Mouse (Mus musculus) heart, adult 2 months (tissue): ENCODE results near the gene Zfp282. TPM values are rescaled to one million over a fixed set of nuclear protein-coding genes. Genes with fewer than 3 reads are reported as not detected.

Experiments
- DNase-seq, 2 experiments: peaks; one replicate each; pipeline ENCODE4 v3.0.0; 2021
- H3K27ac ChIP-seq: fragments of 200-600 bp; 2 replicates; pipeline ENCODE4 v1.8.1; 2022
- H3K27me3 ChIP-seq: fragments of 200-500 bp; 2 replicates; pipeline ENCODE4 v1.6.1; 2012; ENCODE audit warnings: mild to moderate bottlenecking, low read length, inconsistent platforms, mixed read lengths; ENCODE audit not compliant: control insufficient read depth, insufficient read depth
- H3K36me3 ChIP-seq: fragments of 200-500 bp; 2 replicates; pipeline ENCODE4 v1.6.1; 2012; ENCODE audit warnings: low read length, inconsistent platforms; ENCODE audit not compliant: control insufficient read depth, insufficient read depth
- H3K4me1 ChIP-seq: fragments of 200-500 bp; 2 replicates; pipeline ENCODE4 v1.6.1; 2011; ENCODE audit warnings: low read length; ENCODE audit not compliant: control insufficient read depth, insufficient read depth
- H3K4me3 ChIP-seq: fragments of 200-600 bp; 2 replicates; pipeline ENCODE4 v1.8.1; 2022
- H3K79me2 ChIP-seq: fragments of 200-500 bp; replicated peaks from 2 replicates; pipeline ENCODE4 v1.6.1; 2012; ENCODE audit warnings: mild to moderate bottlenecking, inconsistent platforms, low read length, moderate library complexity, mixed read lengths; ENCODE audit not compliant: control insufficient read depth, insufficient read depth
- H3K9ac ChIP-seq: fragments of 200-500 bp; 2 replicates; pipeline ENCODE4 v1.6.1; 2012; ENCODE audit warnings: low read depth, mild to moderate bottlenecking, control low read depth, inconsistent platforms, low read length, mixed read lengths
- CTCF ChIP-seq: fragments of 200-600 bp; IDR thresholded peaks from 2 replicates; pipeline ENCODE4 v1.8.1; 2022; ENCODE audit warnings: antibody characterized with exemption, mild to moderate bottlenecking, moderate library complexity
- EP300 ChIP-seq: fragments of 200-500 bp; IDR thresholded peaks from 2 replicates; pipeline ENCODE4 v1.6.1; 2011; ENCODE audit warnings: low read depth, low read length, control low read depth; ENCODE audit not compliant: insufficient read depth
- POLR2A ChIP-seq: fragments of 200-500 bp; IDR thresholded peaks from 2 replicates; pipeline ENCODE4 v1.6.1; 2011; ENCODE audit warnings: mild to moderate bottlenecking, low read depth, low read length, control low read depth; ENCODE audit not compliant: insufficient read depth
- WGBS: fragments of 180-500 bp; shearing (Covaris S2); methylation state at CpG from one replicate; pipeline ENCODE4 v1.1.7; 2018; 5-methylcytosine and 5-hydroxymethylcytosine counted together
- intact Hi-C: fragments of 180-260 bp; cut with DNase I; formaldehyde crosslinking; loops from one replicate; pipeline ENCODE4 v1.15.1; 2025
- polyA plus RNA-seq: library from polyadenylated mRNA; depleted of rRNA; stranded (reverse); fragments of >200 nt; gene quantifications from 2 replicates; pipeline ENCODE4 v1.2.3, GENCODE M21; 2012
- total RNA-seq, 2 experiments: library from RNA; stranded (reverse); gene quantifications; 2 replicates each; pipeline ENCODE4 v1.2.3; 2021

The Zfp282 gene
- total and polyA plus RNA-seq, 3 experiments, result 3.0 to 5.1 (median 4.3) TPM

DNA sequence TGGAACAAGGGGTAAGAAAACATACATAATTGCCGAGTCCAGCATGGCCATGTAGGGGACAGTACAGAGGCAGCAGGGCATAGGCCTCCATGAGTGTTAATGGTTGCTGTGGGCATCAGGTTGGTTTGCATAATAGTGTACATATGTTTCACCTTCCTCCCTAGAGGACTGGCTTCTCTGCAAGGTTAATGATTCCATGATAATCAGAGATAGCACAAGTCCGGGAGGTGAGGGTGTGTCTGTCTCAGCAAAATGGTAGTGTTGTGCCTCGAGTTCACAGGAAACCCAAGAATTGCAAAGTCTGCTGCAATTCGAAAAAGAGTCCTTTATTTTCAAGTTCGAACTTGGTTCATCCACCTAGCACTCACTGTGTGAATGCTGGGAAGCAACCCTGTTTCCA is 40.0 kb downstream of the Zfp282 start:
- H3K9ac ChIP-seq, result no peak overlapping the region
- 0 out of 2 replicates have a peak, but pooled peaks cover 2% of the 10 kb centered on the region for H3K79me2 ChIP-seq
- WGBS, result 70% methylated on average over 5 of the region's 5 CpGs
- no peak for TF ChIP-seq POLR2A
- TF ChIP-seq EP300, result no peak
- TF ChIP-seq CTCF, result no peak
- no peak overlapping the region for H3K27ac ChIP-seq
- no peak for DNase-seq
- no peaks in the 10 kb centered on the region for H3K27me3 ChIP-seq
- peaks cover 6% of the 10 kb centered on the region for H3K36me3 ChIP-seq
- H3K4me3 ChIP-seq, result no peak overlapping the region
- intact Hi-C loops, result no loop called here
- H3K4me1 ChIP-seq, result peaks cover 4% of the 10 kb centered on the region

DNA sequence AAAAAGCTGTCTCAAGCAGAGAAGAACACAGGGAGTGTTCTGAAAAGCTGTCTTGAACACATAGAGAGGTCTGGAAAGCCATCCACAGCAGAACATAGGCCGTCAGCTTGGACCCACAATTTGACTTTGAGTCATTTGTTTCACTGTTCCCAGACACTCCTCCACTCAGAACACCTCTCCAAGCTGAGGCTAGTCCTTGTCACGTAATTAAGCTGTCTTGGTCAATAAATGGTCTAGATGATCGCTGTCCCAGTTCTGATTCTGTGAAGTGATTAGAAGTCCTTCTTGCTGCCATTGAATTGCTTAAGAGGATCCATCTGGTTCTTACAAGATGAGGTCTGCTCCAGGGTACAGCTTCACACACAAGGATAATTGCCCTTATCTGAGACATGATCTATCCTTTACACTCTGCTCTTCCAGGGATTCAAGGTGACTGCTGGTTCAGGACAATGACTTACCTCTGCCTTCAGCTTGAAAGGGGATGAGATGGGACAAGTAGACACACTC is 41.8 kb downstream of the Zfp282 start:
- intact Hi-C loops, result no loop called here
- H3K27ac ChIP-seq, result no peak overlapping the region
- no peak for DNase-seq
- no peaks in the 10 kb centered on the region for H3K27me3 ChIP-seq
- peaks cover 9% of the 10 kb centered on the region for H3K36me3 ChIP-seq
- H3K4me3 ChIP-seq, result no peak overlapping the region
- TF ChIP-seq POLR2A (no peak), EP300 (no peak), CTCF (no peak)
- H3K9ac ChIP-seq, result no peak overlapping the region
- H3K4me1 ChIP-seq, result peaks cover 5% of the 10 kb centered on the region
- 85% methylated on average over 3 of the region's 3 CpGs for WGBS
- H3K79me2 ChIP-seq, result 0 out of 2 replicates have a peak, but pooled peaks cover 5% of the 10 kb centered on the region

DNA sequence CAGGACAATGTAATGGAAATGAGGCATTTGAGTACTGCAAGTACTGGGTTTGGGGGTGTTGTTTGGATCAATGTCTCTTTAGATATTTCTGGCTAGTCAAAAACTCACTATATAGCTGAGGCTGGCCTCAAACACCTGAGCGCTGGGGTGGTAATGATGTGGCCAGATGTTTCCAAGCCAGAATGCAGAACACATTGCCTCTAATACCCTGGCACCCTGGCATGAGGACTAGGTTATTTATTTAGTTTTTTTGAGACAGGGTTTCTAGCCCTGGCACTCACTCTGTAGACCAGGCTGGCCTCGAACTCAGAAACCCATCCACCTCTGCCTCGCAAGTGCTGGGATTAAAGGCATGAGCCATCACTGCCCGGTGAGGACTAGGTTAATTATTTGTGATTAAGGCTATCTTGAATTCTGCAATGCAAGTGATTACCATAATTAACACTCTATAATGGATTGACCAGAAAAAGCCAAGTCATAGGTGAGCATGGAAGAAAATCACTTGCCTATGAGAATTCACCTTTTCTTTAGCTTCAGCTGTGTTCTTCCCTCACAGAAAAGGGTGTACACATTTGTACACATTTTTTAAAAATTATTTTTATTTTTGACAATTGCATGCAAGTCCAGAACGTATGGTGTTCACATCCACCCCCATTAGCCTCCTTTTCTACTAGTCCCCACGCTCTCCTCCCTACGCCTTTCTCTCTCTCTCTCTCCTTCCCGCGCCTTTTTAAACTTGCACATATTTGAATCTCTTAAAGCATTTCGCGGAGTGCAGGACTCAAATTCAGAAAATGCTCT is 42.8 kb downstream of the Zfp282 start:
- H3K36me3 ChIP-seq, result peaks cover 9% of the 10 kb centered on the region
- intact Hi-C loops, result loop anchor here (1.0 to 5.0 kb wide), 4 partner anchors 33 to 128 kb away; partner anchors contain the start of genes Zfp282, Zfp398, Zfp777 and Zfp956
- no peaks in the 10 kb centered on the region for H3K27me3 ChIP-seq
- peaks cover 5% of the 10 kb centered on the region for H3K4me1 ChIP-seq
- TF ChIP-seq CTCF, result no peak
- no peak for TF ChIP-seq POLR2A
- no peak for TF ChIP-seq EP300
- H3K79me2 ChIP-seq, result 0 out of 2 replicates have a peak, but pooled peaks cover 5% of the 10 kb centered on the region
- WGBS, result 29% methylated on average over 11 of the region's 11 CpGs
- DNase-seq, result no peak
- H3K9ac ChIP-seq, result peak overlapping the region; percentile 66
- H3K4me3 ChIP-seq, result peak overlapping the region; percentile 70
- peak overlapping the region; percentile 96 for H3K27ac ChIP-seq

DNA sequence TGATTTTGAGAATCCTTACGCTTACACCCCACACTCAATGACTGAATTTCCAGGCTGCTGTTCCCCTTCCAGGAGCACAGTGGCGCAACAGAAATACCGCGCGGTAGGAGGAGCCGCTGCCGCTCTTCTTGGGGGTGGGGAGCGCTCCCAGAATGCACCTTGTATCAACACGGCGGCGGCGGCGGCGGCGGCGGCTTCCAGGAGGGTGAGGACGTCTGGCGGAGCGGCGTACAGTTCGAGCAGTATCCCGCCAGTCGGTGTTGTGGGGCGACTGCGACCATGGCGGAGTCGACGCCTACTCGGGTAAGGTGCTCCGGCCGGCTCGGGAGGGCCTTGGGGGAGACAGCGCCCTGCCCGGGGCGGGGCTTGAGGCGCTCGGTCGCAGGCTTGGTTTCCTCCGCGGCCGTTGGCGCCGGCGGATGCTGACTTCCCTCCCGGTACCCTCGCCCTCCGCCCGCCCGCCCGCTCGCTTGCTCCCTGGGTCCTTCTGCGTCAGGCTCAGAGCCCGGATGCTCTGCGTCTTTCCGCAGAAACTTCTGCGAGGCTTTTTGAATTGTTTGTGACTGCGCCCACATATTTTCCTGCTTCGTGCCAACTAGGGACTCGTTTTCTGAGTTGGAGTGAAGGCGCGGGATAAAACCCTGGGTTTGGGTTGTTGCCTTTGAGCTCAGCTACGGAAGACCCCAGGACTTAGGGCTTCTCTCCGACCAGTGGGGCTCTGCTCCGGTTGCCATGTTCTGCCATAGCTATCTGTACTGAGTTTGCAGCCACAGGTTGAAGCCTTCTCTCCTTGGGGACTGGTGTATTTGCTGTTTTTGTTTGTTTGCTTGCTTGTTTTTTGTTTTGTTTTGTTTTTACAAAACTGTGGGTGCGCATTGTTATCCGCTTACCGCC is 43.7 kb downstream of the Zfp282 start, which contains the start of gene Zfp212:
Gene Zfp212, plus strand, starts transcription at position 30 of the 894 bp plus-strand sequence.
- intact Hi-C loops, result loop anchor here (1.0 to 5.0 kb wide), 4 partner anchors 32 to 128 kb away; partner anchors contain the start of genes Zfp282, Zfp398, Zfp777 and Zfp956
- no peaks in the 10 kb centered on the region for H3K27me3 ChIP-seq
- peaks cover 5% of the 10 kb centered on the region for H3K4me1 ChIP-seq
- TF ChIP-seq CTCF (peak; percentile 86), EP300 (peak; percentile 56; the same call in 1 of the 2 replicates), POLR2A (peak; percentile 65)
- 0 out of 2 replicates have a peak, but pooled peaks cover 6% of the 10 kb centered on the region for H3K79me2 ChIP-seq
- peak within 1 kb of the TSS; percentile 99 for H3K9ac ChIP-seq
- peak within 1 kb of the TSS; percentile 70 for H3K4me3 ChIP-seq
- peaks cover 9% of the 10 kb centered on the region for H3K36me3 ChIP-seq
- under 1% methylated on average over 67 of the region's 67 CpGs for WGBS
- peak within 1 kb of the TSS; percentile 96 for H3K27ac ChIP-seq
- peak; percentile 91 for DNase-seq

- Histone ChIP-seq H3K9ac (no peak overlapping the region), H3K36me3 (no peaks in the 10 kb centered on the region), H3K4me1 (no peaks in the 10 kb centered on the region; the same call in 1 of the 2 replicates), H3K27ac (no peak overlapping the region), H3K27me3 (no peaks in the 10 kb centered on the region; the same call in 1 of the 2 replicates), H3K79me2 (no peaks in the 10 kb centered on the region), H3K4me3 (peak overlapping the region; percentile 48)
- WGBS, result 44% methylated on average over 12 of the region's 12 CpGs
- no peak for TF ChIP-seq EP300
- intact Hi-C loops, result no loop called here
- DNase-seq, result no peak
Measured at GRCm38 (mm10) chr6:47942461-47942860, 65.5 kb downstream of the Zfp282 start.
